Mouse (Mus musculus) CD4-positive, CD25-positive, alpha-beta regulatory T cell, adult 2 months (primary cell): Measurements from ENCODE around the gene Abcg4.

Experiments used
- DNase-seq: peaks from one replicate; pipeline ENCODE4 v3.0.0-alpha.2; 2012; ENCODE audit warnings: low read depth, low spot score

Gene Abcg4

DNA sequence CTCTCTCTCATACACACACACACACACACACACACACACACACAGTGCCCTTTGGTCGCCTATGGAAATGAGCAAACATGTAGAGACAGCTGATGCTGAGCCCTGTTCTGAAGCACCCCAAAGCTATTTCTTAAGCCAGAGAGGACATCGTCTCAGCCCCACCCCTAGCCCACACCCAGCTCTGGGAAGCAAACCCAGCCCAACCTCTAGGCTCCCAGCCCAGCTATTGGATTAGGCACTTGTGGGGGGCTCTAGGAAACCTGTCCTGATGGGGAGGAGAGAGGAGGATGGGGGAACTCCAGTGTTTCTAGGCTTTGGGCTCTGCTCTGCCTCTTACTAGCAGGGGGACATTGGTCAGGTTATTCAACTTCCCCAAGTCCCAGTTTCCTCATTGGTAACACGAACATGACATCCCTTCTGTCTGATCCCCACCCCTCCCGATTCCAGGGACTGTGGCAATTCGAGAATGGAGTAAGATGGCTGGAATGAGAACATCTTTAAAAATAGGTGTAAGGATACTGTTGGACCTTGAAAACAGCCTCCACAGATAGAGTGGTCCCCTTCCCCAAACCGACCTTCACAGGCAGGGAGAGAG, 2.1 kb downstream of the Abcg4 start:
- DNase-seq = no peak

DNA sequence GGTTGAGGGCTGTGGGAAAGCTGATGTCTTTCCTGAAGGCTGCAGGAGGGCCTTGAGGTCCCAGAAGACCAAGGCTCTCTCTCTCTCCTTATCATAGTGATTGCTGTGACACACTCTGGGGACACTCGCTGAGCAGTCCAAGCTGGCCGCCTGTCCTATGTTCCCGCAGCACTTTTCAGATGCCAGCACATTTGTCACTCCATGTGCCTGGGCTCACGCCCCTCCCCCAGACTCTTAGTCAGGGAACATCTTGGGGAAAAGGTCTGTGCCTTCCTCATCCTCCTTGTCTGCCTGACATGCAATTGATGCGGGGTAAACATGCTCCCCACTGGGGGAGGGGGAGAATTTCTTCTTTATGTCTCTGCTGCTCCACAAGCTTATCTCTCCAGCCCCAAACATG, 5.2 kb downstream of the Abcg4 start:
- no peak for DNase-seq

DNA sequence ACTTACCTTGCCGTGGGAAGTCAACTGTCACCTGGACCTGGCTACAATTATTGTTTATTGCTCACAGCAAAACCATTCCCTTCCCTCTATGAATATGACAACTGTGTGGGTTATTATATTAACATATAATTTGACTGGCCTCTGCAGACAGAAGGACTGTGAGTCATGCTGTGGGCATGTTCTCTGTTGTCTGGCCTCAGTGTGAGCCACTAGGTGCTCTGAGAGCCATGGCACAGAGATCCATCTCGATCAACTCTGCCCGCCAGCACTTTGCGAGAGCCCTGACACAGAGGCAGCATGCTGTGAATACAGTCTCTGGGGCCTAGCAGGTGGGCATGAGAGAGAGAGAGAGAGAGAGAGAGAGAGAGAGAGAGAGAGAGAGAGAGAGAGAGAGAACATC, 18.4 kb downstream of the Abcg4 start:
- DNase-seq = no peak

DNA sequence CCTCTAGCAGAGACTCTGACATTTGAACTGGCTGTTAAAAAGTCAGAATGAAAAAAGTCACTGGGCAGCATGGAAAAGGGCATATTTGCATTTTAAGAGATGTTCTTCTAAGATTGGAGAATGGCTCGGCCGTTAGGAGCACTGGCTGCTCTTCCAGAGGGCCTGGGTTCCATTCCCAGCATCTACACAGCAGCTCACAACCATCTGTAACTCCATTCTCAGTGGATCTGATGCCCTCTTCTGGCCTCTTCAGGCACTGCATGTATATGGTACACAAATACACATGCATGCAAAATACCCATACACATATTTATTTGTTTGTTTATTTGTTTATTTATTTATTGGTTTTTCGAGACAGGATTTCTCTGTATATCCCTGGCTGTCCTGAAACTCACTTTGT, 19.3 kb downstream of the Abcg4 start:
- peak; percentile 81 for DNase-seq

DNA sequence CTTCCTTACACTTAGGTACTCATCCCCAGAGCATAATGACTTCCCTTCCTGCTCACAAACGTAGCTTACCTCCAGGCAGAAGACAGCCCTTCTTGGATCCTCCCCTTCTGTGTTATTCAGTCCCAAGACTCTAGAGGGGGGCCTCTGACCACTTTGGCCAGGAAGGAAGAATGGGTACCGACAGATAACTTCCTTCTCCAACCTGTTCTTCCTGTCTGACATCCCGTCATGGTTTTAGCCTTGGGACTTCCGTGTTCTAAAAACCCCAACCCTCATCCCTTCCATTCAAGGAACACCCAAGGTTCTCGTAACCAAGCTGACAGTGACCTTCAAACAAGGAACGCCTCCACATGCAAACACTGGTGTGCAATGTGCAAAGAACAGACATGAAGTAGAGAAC, 20.0 kb downstream of the Abcg4 start, which contains the start of gene Nlrx1:
Gene Nlrx1, minus strand, starts transcription at position 168 of the 400 bp plus-strand sequence.
- DNase-seq = no peak

DNA sequence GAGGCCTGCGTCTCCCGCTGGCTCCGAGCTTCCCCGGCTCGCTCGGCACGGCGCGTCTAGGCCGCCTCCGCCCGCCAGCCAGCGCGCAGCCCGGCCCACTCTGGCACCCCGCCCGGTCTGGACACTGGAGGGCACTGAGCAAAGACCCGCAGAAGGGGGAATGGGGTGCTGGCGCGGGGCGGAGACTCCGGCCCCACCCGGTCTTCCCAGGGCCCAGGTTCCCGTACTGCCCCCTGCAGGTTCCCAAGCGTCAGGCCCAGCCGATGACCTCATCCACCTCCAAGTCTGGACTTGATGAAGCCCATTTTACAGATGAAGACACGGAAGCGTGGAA, 20.4 kb downstream of the Abcg4 start:
- peak; percentile 94 for DNase-seq

DNA sequence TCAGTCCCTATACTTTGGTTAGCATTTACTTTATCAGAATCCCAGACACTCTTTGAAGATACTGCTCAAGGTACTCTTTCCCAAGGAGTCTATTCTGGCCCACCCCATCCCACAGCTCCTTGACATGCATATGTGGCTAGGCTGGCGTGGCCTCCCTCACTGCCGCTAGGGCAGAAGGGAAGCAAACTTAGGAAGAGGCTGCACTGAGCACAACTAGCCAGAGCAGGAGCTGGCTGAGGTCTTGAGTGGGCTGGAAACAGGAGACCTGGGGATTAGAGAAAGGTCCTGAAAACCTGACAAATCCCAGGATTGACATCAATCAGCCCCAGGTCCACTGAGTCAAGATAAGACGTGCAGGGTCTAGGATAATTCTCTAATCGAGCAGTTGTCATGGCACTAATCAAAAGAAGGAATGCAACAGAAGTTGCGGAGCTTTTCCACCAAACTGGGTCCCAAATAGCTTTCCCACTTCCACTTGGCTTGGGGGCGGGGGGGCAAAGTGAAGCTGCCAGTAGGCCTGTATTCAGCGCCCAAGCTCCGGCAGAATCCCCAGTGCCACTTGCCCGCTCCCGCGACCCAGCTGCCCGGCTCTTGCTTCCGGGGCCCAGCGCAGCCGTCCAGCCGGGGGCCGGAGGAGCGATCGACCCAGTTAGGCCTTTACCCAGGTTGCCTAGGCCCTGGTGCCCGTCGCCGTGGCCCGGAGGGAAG, 20.9 kb downstream of the Abcg4 start:
- DNase-seq = peak; percentile 23

DNA sequence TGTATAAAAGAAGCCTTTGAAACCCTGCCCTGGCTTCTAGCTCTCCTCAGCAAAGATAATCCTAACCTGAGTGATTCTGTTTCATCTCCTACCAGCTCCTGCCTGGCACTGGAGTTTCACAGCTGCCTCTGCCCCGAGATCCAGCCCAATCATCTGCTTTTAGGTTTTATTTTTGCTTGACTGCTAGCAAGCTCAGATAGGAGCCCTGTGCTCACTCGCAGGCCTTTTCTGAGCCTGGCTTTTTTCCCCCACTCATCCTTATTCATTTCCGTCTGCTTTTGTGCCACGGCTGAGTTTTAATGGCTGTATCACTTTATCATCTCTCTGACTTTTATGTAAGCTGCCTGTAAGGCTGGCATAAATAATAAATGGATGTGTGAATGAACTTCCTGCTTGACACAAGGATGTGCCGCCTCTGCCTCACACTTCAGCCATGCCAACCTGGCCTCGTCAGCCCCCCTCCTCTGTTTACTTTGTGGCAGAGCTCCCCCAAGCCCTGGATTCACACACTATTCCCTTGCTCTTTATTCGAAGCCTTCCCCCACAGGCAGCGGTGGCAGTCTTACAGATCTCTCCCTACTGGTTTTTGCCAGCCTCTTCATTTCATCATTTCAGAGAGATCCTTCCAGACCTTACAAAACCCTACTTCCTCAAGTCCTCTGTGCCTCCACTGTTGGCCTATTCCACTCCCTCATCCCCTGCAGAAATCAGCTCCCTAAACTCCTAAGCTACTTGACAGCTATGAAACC, 21.8 kb downstream of the Abcg4 start:
- no peak for DNase-seq

DNA sequence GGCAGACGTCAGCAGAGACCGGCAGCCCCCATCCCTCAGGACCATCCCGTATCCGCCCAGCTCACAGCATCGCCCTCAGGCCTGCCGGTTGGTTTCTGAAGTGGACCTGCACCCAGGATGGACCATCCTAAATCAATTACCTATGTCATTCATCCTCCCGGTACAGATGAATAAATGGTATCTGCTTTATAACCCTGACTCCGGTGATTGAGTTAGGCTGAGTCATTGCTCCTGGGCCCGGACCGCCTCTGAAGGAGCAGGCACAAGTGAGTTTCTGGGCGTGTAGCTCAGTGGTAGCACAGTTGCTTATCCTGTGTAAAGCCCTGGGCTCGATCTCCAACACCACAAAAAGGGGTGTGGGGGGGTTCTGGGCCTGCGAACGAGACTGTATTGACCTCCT, 27.0 kb downstream of the Abcg4 start:
- no peak for DNase-seq

DNA sequence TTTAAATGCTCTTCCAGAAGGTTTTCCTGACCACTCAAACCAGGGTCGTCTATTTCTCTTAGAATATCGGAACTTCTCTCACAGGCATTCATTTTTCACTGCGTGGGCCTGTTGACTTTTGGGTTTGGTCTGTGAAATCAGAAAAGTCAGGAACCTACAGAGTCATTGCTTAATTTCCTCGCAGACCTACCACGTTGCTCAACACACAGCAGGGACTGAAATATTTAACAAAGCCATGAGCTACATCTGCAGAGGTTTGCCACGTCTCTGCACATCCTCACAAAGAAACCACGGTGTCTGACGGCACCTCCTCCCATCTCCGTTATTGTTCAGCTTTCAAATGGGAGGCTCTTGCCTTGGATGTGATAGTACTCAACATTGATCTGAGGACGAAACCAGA, 29.4 kb downstream of the Abcg4 start:
- no peak for DNase-seq

DNA sequence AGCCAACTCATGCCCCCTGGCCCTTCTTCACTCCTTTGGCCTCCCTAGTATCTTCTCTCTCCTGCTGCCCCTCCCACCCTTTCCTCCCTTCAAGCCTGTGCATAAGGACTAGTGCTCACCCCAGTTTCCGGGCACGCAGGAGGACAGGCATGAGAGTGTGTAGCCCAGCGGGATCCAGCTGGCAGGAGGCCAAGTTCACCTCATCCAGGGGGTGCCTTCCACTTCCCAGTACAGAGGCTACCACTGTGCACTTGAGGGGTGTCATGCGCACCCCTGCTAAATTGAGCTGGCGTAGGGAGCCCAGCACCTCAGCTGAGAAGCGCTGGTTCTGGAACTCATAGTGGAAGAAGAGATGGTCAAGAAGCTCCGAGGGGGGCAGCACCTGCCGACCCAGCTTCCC, 32.2 kb downstream of the Abcg4 start:
- DNase-seq = no peak

DNA sequence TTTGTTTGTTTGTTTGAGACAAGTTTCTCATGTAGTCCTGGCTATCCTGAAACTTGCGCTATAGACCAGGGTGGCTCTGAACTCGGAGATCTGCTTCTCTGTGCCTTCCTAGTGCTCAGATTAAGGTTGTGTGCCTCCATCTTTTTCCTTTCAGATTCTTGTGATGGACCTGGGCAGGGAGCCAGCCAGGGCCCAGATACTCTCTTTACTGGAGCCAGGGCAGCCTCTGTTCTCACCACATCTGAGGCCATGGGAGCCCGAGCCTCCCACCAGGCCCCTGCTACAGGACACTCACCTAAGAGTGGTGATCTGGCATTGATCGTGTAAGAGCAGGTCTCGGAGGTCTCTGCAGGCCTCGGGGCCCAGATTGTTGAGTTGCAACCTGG, 33.3 kb downstream of the Abcg4 start:
- DNase-seq = no peak

DNA sequence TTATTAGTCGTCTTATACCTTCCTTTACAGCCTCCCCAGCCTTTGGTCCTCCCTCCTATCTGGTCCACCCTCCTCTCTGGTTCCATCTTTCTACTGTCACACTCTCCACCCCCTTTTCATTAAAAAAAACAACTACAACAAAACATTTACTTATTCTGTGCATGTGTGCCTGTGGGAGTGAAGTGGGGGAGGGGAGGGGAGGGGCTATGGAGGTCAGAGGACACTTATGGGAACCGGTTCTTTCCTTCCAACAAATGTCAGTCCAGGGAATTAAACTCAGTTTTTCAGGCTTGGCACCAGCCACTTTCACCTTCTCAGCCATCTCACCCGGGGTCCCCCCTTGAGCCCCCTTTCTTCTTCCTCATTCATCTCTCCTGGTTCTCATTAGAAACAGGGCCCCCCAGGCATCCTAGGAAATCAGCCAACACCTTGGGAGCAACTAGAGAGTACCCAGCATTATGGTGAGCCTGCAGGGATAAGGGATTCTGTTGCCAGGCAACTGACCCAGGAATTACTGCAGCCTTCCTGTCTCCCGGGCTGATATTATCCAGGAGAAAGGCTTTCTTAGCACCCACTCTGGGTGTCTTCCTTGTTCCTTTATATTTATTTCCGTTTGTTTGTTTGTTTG, 33.8 kb downstream of the Abcg4 start:
- DNase-seq = no peak

DNA sequence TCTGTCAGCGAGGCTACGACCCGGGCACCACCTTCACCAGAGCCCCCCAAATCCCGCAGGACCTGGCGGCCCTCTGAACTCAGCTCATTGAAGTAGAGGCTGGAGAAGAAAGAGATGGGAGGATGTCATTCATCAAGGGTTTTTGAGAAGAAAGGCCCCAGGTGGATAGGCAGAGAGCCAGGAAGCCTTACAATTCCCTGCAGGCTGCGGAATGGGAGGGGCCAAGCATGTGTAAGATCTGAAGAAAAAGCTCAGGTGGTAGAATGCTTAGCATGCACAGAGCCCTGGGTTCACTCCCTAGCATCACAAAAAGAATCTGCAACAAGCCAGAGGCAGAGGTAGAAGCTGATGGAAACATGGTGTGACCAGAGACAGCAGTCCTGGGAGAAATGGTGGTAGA, 35.0 kb downstream of the Abcg4 start:
- no peak for DNase-seq

DNA sequence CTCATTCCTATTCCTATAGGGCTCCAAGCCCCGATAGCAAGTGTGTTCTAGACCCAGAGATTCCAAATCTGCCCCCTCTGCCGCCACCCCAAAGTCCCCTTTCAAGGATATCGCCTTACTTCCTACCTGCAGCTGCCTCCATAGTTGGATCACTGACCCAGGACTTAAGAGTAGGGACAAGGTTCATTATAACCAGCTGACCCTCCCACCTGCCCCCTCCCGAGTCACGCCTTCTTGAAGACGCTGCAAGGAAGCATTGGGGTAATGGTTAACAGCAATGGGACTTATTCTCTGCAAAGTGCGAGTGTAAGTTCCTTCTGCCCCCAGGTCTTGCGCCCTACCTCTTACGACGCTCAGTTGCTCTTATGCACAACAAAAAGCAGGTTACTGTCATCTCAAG, 37.1 kb downstream of the Abcg4 start, which contains the start of gene Pdzd3:
Gene Pdzd3, minus strand, starts transcription at position 158 of the 400 bp plus-strand sequence.
- no peak for DNase-seq

DNA sequence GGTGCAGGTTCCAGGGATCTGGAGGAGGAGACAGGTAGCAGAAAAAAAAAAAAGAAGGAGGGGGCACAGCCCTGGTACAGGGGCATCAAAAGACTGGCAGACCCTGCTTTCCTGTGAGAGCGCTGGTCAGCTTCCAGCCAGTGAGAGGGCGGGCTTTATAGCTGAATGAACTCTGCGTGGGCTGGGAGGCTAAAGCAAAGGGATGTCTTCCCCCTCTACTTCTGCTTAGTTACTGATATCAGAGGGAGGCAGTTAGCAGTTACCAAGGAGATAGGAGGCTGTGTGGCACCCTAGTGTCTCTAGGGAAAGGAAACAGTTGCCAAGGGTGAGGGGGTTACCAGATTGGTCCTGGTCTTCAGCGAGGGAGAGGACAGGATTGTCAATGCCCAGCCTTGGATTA, 38.0 kb downstream of the Abcg4 start:
- no peak for DNase-seq

DNA sequence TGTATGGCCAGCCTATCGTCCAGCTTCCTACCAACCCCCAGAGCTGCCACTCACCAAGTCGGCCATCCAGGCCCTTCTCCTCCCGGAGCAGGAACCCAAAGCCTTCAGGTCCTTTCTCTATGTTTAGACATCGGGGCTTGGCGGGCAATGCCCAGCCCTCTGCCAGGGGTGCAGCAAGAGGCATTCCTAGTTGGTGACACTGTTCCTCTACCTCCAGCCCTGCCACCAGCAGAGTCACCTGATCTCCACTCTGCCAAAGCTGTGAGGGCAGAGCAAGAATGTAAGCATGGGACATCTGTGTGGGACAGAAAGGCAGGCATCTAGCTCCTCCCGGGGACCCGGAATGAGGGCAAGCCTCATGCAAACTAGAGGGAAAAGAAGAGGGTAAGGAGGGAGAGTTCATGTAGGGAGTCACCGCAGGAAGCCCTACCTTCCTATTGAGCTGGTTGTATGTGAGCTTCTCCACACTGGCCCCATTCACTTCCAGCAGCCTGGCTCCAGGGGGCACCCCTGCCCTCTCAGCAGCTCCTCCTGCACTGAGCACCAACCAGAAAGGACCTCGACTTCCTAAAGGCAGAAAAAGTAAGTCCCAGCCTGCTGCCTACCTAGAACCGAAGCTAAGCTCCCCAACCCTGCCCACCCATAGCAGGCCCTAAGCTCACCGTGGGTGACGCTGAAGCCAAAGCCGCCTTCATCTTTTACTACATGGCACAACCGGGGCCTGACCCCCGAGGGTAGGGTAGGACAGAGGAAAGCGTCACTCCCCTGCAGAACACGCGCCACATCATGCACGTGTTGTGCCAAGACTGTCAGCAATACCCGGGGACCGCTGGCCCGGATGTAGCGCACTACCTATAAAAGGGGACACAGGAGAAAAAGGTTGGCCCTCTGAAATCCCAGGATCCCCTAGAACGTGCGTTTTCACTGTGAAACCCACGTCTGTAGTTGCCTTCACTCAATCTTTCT, 39.0 kb downstream of the Abcg4 start:
- peak; percentile 66 for DNase-seq

DNA sequence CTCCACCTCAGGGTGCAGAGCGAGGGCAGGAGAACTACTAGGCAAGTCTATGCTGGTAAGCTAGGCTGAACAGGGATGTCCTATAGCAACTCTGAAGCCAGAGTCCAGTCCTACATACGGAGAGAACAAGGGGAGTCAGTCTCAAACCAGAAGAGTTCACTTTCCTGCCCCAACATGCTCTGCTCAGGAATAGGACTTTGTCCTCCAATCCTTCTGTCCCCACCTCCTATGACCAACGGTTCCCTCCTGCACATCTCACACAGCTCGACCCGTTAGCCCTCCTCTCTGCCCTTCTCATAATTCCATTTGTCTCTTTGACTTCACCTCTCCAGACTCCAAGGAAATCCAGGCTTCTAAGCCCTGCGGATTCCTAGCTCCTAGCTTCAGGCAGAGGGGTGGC, 40.5 kb downstream of the Abcg4 start:
- DNase-seq = no peak

DNA sequence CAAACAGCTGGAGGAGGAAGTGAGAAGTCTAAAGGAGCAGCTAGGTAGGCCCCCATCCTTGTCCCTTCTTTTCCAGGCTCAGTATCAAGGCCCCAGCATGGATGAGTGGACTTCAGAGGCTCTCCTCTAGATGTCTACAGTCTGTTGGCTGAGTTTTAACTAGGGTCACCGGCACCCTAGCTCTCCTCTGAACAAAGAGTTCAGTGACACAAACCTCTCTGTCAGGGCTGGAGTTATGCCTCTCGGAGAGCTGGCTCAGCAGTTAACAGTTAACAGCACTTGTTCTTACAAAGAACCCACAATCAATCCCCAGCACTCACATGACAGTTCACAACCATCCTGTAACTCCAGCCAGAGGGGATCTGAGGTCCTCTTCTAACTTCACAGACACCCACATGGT, 44.8 kb downstream of the Abcg4 start:
- no peak for DNase-seq

DNA sequence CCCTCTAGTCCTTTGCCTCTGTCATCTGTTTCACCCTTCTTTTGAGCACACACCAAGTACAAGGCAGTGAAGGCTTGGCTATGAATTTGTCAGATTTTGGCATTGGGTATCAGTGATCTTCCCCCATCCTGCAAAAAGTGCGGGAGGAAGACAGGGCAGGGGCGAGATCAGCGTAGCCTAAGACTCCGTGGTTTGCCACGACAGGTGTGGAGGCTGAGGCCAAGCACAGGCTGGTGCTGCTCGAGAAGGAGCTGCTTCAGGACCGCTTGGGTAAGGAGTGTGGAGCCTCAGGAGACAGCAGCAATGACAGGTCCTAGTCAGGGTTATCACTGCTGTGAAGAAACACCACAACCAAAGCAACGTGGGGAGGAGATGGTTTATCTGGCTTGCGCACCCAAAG, 47.0 kb downstream of the Abcg4 start:
- no peak for DNase-seq

DNA sequence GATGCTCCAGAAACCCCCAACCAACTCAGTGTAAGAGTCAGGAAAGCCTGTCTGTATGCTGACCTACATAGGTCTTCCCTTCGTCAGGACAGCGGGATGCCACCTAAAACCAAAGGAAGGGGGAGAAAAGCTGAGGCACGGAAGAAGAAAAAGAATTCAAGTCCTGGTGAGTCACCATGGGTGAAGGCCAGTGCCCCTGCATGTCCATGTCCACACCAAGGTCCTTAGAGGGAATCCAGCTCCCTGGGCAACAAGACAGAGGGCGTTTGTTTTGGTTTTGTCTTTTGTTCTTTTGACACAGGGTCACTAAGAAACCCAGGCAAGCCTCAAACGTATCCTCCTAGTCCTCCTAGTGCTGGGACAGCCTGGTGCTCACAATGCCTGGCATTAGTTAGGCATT, 47.5 kb downstream of the Abcg4 start:
- no peak for DNase-seq
